Mouse (Mus musculus): ENCODE results near the gene Rassf4.
A peak's percentile ranks its signal among the peaks of the same experiment; 100 is the strongest.
"Not testable (repeated sequence)": the region's sequence is repeated elsewhere in the genome, so short reads cannot be mapped to it uniquely, and the experiment has no call there.

Rassf4 gene

DNA sequence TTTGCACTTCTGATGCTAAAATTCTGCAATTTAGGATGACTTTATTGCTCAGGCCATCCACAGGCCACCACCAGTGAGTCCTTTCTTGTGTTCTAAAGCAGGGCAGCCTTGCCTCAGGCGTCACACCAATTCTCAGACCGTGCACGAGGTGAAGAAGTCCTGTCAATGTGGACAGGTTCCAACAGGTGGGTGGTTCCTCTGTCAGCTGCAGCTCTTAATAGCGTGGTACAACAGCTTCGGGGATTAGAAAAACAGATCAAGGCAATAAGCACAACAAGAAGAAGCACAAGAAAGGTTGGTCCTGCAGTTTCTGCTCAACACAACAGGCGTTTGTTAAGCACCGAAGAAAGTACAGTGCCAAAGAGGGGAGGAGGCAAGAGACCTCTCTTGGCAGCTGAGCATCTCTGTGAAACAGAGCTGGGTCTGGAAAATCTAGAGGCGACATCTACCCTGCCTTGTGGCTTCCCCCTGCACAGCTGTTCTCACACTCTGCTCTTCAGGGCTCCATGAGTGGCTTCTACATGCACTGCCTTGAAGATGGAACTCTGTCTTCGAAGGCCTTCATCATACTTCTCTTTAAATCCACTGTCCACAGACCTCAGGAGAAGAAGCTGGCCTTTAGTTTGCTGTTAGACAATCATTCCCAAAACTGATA, 37.0 kb downstream of the Rassf4 start:
- DNase-seq (ENCODE audit: low read depth, low spot score) = no peak

DNA sequence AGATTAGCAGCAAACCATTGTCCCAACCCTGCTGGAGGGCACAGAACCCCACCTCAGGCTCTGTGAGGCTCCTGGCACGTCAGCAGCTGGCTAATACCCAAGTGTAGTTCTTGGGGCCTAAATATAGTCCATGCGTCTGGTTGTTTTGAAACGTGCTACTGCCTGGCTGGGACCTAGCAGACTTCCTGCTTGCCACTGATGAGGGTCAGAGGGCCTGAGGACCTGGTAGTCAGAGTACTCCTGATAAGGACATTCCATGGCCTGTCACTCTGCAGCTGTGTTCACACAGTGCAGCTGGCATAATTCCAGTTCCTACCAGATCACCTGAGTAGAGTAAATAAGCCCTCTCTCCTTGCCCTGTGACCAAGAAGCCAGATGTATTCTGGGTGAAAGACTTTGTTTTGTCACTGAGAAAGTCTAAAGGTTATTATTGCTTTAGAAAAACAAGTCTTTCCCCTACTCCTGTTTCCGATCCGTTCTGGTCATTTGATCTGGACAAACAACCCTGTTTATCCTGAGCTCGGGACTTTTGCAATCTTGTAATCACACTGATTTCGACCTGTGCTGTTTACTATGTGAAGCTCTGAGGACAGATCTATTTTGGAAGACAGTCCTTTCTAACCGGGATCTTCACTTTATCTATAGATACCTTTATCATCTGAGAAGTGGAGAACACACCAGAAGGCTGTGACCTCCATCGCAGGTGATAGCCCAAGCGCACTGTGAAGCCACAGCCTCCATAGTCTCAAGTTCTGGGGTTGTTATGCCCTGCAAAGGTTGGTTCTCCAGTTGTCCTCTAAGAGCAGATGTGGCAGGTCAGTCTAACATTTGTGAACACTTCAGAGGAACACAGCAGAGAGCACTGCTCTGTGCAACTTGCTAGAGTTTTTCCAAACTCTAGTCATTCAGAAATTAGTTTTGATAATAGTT, 38.2 kb downstream of the Rassf4 start:
- DNase-seq (ENCODE audit: low read depth, low spot score) = no peak

DNA sequence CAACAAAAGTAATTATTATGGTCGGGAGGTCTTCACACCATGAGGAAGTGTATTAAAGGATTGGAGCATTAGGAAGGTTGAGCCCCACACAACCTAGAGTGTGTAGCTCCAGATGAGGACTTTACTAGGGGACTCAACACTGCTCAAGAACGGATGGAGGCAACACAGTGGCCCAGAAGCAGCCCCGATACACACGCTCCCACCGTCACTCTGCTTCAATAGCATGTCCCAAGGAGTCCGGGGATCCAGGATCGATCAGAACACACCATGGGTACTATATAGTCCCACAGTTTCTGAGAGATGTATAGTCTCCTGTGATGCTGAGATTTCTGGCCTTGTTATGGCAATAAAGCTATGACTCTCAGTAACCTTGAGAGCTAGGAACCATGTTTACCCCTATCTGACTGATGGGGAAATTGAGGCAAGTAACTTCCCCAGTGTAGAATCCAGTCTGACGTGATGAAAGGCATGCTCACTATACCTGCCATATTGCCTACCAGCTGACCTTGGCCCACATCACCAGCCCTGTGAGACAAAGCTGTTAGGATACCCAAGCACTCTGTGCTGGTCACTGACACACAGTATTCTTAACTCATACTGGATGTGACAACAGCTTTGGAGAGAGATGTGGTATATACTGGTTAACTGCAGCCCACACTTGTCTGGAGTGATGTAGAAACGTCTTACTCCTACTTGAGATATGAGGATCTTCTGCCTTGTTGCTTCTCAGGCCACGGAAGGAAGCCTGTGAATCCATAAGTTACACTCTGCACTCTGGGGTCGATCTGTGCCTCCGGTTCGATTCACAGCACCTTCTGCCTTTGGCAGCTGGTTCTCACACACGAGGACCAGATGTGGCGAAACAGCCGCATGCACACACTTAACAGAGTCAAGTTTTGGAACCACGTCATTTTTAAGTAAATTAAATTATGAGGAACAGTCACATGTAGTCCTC, 39.7 kb downstream of the Rassf4 start:
- DNase-seq (ENCODE audit: low read depth, low spot score) = peak; percentile 15

DNA sequence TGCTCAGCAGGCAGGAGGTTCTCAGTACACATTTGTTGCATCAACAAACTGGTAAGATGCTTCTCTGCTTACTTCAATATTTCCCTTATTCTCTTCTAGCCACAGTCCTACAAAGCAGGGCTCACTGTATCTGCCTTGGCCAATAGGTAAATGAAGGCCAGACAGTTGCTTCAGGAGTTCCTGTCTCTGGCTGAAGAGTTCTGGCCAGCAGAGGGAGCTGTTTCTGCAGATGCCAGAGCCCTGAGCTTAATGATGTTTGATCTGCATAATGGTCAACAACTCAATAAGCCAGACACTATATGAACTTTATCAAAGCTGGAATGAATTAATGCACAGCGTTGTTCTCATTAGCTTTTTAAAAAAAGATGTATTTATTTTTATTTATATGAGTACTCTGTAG, 41.6 kb downstream of the Rassf4 start:
- DNase-seq (ENCODE audit: low read depth, low spot score) = peak; percentile 55

DNA sequence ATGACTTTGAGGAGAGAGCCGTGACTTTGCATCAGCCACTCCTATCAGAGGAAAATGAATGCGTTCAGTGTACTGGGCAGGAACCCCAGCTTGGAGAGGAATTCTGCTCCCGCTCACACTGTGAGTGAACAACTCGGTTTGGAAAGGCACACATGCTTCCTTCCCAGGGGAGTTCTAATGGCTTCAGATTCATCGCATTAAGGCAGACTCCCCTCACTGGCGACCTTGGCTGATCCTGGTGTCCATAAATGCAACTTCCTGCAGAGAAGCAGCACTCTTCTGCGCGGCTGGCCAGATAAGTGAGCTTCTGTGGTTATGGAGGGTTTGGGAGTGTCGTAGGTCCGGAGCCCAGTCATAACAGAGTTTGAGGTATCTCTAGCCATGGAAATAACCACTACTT, 44.0 kb downstream of the Rassf4 start:
- no peak for DNase-seq (ENCODE audit: low read depth, low spot score)

DNA sequence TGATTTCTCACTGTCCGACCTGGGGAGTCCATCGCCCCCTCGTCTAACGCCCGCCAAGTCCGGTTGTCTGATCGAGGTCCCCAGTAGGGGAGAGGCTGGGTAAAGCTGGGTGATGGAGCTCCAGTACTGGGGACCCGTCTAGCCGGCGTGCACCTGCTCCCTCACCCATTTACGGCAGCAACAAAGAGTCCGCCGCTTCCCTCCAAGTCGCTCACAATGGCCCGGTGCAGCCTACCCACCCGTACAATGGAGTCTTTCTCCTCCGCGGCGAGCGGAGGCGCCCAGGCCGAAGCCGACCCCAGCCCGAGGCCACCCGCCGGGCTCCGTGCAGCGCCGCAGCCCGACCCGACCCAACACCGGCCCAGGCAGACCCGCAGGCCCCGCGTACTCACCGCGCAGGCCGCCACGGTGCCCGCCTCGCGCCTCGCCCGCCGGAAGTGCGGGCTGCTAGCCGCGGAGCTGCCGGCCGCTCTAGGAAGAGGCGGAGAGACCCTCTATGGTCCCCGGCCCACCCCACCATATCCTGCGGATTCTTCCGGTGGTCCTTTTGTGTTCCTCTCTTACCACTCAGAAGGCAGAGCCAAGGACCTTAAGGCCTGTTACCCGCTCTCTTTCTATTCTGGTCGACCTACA, 45.1 kb downstream of the Rassf4 start, which contains the start of gene Zfp422:
Gene Zfp422 (minus strand): TSS at position 461 of the 633 bp plus-strand sequence.
- DNase-seq (ENCODE audit: low read depth, low spot score) = peak; percentile 69

DNA sequence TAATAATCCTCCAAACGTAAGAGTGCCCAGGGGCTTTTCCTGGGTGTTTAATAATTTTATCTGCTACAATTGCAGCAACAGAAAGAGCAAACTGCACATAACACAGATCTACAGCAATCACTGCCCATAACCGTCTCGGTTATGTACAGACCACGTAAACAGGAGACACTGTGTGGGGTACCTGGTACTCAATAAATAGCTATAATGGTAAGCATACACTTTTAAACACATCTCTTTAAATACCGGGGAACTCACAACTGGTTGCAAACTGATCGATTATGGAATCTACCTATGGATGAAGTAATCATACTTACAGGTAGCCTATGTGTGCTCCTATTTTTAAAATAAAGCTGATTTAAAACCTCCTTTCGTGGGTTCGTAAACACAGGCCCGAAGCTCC, 45.7 kb downstream of the Rassf4 start:
- DNase-seq (ENCODE audit: low read depth, low spot score) = no peak

DNA sequence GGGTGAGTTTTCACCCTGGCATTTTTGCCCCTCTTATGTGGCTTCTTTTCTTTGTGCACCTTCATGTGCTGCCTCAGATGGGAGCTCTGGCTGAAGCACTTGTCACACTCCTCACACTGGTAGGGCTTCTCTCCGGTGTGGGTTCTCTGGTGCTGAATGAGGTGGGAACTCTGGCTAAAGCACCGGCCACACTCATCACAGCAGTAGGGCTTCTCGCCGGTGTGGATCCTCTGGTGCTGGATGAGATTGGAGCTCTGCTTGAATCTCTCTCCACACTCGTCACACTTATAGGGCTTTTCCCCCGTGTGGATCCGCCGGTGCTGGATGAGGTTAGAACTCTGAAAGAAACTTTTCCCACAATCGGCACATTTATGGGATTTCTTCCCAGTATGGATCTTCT, 47.3 kb downstream of the Rassf4 start:
- not testable (repeated sequence) for DNase-seq (ENCODE audit: low read depth, low spot score)

DNA sequence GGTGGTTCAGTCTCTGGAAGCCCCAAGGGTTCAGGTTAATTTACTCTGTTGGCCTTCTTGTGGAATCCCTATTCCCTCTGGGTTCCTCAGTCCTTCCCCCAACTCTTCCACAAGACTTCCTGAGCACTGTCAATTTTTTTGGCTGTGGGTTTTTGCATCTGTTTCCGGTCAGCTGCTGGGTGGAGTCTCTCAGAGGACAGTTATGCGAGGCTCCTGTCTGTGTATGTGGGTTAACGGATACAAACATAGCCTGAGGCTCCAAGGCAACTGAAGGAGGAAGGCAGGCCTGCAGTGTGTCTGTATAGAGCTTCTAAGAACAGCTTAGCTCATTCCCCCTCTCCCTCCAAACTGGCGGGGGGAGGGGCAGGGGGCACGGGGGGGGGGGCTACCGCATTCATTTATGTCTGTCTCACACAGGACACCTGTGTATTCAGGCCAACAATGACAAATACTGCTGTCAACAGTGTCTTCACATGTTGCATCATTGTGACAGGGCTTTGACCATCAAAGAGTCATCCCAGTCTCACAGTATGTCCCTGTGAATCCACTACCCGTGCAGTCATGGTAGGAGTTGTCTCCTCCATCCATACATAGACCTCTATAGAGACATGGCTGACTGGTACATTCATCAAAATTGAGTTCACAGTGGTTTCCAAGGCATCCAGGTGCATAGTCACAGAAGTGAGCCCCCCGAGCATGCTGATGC, 52.3 kb downstream of the Rassf4 start:
- no peak for DNase-seq (ENCODE audit: low read depth, low spot score)

DNA sequence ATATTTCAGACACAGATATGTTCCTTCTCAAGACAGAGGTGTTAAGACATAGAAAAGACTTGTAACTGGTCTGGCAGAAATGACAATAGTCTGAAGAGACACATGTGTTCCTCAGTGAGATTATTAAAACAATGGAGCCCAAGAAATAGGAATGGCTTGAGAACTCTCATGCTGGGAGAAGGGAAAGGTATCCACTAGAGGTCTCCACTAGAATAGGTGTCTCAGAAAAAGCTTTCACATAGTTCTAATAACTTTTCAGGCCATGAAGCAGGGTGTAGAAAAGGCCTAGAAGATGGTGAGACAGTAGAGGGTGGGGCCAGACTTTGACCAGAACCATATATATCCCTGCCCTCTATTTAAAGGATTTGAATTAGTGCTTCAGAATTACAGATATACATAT, 55.7 kb downstream of the Rassf4 start:
- no peak for DNase-seq (ENCODE audit: low read depth, low spot score)

DNA sequence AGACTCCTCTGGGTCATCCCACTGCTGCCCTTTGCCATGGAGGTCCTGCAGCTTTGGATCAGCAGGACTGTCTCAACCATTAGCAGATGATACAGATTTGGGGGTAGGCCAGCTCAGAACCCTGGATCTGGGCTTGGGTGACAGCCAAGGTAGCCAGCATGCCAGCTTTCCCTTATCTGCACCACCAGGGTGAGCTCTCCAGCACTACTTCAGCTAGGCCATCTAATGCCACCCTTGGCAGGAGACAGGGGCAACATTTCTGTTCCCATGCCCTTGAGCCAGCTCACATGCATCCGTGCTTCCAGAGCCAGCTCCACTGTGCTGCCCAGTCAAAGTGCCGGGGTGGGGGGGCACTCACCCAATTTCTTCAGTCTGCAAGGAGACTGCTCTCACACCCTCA, 58.0 kb downstream of the Rassf4 start:
- DNase-seq (ENCODE audit: low read depth, low spot score) = no peak

DNA sequence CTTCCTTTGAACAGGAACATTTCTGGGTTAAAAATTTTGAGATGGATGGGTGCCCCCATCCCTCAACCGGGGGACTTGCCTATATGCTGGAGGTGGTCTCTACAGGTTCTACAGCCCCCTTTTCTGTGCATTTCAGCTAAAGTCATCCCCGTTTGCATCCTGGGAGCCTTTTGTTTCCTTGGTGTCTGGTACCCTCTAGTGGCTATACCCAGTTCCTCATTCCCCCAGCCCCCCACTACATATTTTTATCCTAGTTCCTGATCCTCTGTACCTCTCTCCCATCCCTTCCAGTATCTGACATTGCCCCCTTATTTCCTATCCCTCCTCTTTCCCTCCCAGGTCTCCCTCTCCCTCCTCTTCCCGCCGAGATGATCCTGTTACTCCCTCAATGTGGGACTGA, 66.5 kb downstream of the Rassf4 start:
- no peak for DNase-seq (ENCODE audit: low read depth, low spot score)

DNA sequence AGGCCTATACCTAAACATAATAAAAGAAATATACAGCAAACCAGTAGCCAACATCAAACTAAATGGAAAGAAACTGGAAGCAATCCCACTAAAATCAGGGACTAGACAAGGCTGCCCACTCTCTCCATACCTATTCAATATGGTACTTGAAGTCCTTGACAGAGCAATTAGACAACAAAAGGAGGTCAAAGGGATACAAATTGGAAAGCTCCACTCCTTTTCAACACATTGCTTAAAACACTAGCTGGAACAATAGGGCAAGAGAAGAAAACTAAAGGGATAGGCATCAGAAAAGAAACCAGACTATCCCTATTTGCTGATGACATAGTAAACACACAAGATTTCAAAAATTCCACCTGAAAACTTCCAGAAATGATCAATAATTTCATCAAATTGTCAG, 72.8 kb downstream of the Rassf4 start:
- not testable (repeated sequence) for DNase-seq (ENCODE audit: low read depth, low spot score)

DNA sequence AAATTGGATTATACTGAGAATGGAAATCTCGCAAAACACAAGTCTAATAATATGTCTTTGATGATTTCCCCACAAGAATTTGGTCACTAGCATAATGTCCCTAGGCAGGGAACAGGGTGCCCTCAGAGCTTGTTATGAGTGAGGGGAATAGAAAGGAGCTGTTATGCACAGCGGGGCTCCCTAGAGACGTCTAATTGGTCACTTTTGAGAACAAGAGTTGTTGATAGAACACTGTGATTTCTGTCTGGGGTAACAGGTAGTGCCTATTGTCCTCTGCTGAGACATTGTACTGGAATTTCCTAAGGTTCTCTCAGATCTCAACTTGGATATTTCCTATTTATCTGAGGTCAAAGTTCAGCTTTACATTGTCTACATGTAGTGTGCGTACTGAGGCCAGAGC, 89.7 kb downstream of the Rassf4 start, which contains the start of gene Olfr215:
Gene Olfr215 (minus strand): TSS at position 101 of the 400 bp plus-strand sequence.
- no peak for DNase-seq (ENCODE audit: low read depth, low spot score)

All from CD4-positive helper T cell, adult 2 months (primary cell).